Mouse (Mus musculus) ES-Bruce4 (cell line): ENCODE data around the gene Kifc1. TPM values are rescaled to one million over a fixed set of nuclear protein-coding genes. Genes with fewer than 3 reads are reported as not detected.
A peak's percentile ranks its signal among the peaks of the same experiment; 100 is the strongest.
"Not testable (repeated sequence)": the region's sequence is repeated elsewhere in the genome, so short reads cannot be mapped to it uniquely, and the experiment has no call there.

Experiments used
- H3K27ac ChIP-seq: 2 replicates; pipeline ENCODE4 v1.5.1; 2012; ENCODE audit warnings: low read length, inconsistent platforms; ENCODE audit not compliant: insufficient read depth
- H3K27me3 ChIP-seq: 2 replicates; pipeline ENCODE4 v1.6.1; 2012; ENCODE audit warnings: mild to moderate bottlenecking, low read length, inconsistent platforms; ENCODE audit not compliant: control insufficient read depth, poor library complexity, insufficient read depth, severe bottlenecking
- H3K36me3 ChIP-seq: 2 replicates; pipeline ENCODE4 v1.6.1; 2012; ENCODE audit warnings: inconsistent platforms, mild to moderate bottlenecking, low read length, moderate library complexity; ENCODE audit not compliant: control insufficient read depth, poor library complexity, insufficient read depth, severe bottlenecking
- H3K4me1 ChIP-seq: one replicate; pipeline ENCODE4 v1.8.1; 2011; ENCODE audit warnings: low read length; ENCODE audit not compliant: control insufficient read depth, insufficient read depth
- H3K4me3 ChIP-seq: 2 replicates; pipeline ENCODE4 v1.5.1; 2011; ENCODE audit warnings: low read depth, mild to moderate bottlenecking, low read length
- H3K9ac ChIP-seq: 2 replicates; pipeline ENCODE4 v1.6.1; 2012; ENCODE audit warnings: low read depth, mild to moderate bottlenecking, inconsistent platforms; ENCODE audit not compliant: poor library complexity, severe bottlenecking
- H3K9me3 ChIP-seq: replicated peaks from 2 replicates; pipeline ENCODE4 v1.6.1; 2012; ENCODE audit warnings: mild to moderate bottlenecking, low read length, inconsistent platforms; ENCODE audit not compliant: control insufficient read depth, poor library complexity, insufficient read depth, severe bottlenecking
- CTCF ChIP-seq: IDR thresholded peaks from one replicate; pipeline ENCODE4 v1.8.1; 2011; ENCODE audit warnings: low read depth, low read length
- EP300 ChIP-seq: IDR thresholded peaks from 2 replicates; pipeline ENCODE4 v1.6.1; 2011; ENCODE audit warnings: low read depth, low read length; ENCODE audit not compliant: insufficient read depth
- POLR2A ChIP-seq: IDR thresholded peaks from one replicate; pipeline ENCODE4 v1.8.1; 2011; ENCODE audit warnings: low read length; ENCODE audit not compliant: insufficient read depth
- polyA plus RNA-seq: library from polyadenylated mRNA; stranded (reverse); fragments of >200 nt; gene quantifications from 2 replicates; pipeline ENCODE4 v1.2.4, GENCODE M21; 2011; ENCODE audit warnings: low read depth; ENCODE audit not compliant: missing spikeins, insufficient read depth, insufficient read length

The Kifc1 gene
- polyA plus RNA-seq, 1 experiment = 155 TPM

DNA sequence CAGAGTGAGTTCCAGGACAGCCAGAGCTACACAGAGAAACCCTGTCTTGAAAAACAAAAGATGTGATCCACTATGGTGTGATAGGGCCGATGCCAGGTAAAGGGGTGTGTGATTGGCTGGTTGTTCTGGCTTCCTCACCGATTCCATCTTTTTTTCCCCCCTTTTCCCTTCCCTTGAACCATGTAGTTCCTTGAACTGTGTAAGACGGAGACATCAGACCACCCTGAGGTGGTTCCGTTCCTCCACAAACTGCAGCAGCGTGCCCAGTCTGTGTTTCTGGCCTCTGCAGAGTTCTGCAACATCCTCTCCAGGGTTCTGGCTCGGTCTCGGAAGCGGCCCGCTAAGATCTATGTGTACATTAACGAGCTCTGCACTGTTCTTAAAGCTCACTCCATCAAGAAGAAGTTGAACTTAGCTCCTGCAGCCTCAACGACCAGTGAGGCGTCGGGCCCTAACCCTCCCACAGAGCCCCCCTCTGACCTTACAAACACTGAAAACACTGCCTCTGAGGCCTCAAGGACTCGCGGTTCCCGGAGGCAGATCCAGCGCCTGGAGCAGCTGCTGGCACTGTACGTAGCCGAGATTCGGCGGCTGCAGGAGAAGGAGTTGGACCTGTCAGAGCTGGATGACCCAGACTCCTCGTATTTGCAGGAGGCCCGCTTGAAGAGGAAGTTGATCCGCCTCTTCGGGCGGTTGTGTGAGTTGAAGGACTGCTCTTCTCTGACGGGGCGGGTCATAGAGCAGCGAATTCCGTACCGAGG, 20.8 kb upstream of the Kifc1 start:
- Histone ChIP-seq H3K36me3 (peaks cover 29% of the 10 kb centered on the region), H3K9me3 (no peaks in the 10 kb centered on the region), H3K27ac (peak overlapping the region; percentile 44), H3K4me1 (peaks cover 3% of the 10 kb centered on the region), H3K4me3 (peak overlapping the region; percentile 26), H3K9ac (peak overlapping the region; percentile 22), H3K27me3 (no peaks in the 10 kb centered on the region)
- TF ChIP-seq CTCF (no peak), POLR2A (no peak), EP300 (no peak)

DNA sequence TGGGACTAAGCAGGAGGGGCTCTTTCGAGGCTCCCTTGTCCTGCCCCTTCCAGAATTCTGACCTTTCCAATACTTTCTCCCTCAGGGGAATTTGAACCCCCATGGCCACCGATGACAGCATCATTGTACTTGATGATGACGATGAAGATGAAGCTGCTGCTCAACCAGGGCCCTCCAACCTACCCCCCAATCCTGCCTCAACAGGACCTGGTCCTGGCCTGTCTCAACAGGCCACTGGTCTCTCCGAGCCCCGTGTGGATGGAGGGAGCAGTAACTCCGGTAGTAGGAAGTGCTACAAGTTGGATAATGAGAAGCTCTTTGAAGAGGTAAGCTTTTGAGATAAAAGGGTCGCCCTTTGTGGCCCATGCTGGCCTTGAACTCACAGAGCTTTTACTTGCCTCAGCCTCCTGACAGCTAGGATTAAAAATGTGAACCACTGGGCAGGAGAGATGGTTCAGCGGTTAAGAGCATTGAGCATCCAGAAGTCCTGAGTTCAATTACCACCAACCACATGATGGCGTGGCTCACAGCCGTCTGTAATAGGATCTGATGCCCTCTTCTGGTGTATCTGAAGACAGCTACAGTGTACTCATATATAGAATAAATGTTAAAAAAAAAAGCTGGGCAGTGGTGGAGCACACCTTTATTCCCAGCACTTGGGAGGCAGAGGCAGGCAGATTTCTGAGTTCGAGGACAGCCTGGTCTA, 20.0 kb upstream of the Kifc1 start:
- H3K27ac ChIP-seq = peak overlapping the region; percentile 54
- peaks cover 3% of the 10 kb centered on the region for H3K4me1 ChIP-seq
- TF ChIP-seq CTCF (peak; percentile 16), POLR2A (no peak), EP300 (no peak)
- H3K27me3 ChIP-seq = no peaks in the 10 kb centered on the region
- peaks cover 29% of the 10 kb centered on the region for H3K36me3 ChIP-seq
- peak overlapping the region; percentile 98 for H3K4me3 ChIP-seq
- H3K9ac ChIP-seq = peak overlapping the region; percentile 89
- H3K9me3 ChIP-seq = no peaks in the 10 kb centered on the region

DNA sequence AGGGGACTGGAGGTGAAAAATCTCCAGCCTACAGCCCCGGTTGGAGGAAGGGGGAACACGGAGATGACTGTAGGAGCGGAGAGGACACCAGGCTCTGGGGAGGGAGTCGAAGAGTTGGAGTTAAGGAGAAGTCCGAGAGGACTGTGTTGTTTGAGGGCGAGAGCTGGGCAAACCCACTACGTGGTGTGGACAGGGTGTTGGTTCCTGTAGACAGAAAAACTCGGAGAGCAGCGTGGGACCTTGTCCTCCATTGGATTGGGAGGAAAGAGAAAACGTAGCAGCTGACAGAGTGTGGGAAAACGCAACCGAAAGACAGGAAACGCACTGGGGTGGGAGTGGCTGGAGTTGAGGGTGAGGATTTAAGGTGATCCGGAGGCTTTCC, 19.4 kb upstream of the Kifc1 start:
- Histone ChIP-seq H3K27ac (peak overlapping the region; percentile 68), H3K4me1 (peaks cover 3% of the 10 kb centered on the region), H3K36me3 (peaks cover 29% of the 10 kb centered on the region), H3K9me3 (no peaks in the 10 kb centered on the region), H3K27me3 (no peaks in the 10 kb centered on the region), H3K9ac (peak overlapping the region; percentile 89), H3K4me3 (peak overlapping the region; percentile 98)
- TF ChIP-seq POLR2A (no peak), EP300 (no peak), CTCF (no peak)

DNA sequence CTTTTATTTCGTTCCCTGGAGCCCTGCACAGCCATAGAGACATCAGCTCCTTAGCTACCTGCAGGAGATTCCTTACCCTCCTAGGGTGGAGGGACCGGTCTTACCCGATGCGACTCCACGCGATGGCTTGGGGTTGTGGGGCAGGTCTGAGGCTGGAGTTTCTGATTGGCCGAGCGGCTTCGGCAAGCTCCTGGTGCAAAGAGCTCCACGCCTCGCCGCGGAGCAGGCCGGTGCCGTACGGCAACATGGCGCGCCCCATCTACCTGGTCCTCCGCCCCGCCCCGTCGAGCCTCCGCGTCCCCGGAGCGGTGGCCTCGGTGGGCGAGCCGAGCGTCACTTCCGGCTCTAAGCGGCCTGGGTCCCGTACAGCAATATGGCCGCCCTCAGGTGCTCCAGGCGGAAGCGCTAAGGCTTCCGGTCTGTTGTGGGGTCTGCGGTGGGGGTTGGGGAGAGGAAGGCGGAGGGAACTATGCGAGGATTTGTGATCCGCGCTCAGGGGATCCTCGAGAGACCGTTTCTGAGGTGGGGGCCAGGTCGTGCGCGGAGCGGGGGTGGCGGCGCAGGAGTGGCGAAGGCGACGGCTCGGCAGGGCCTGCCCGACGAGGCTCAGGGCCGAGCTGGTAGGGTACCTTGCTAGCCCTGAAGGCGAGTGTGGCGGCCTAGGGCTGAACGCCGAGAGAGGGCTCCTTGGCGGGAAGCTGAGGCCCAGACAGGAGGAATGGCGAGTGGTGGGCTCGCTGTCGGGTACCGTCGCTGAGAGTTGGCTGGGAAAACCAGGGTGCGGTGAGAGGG, 18.8 kb upstream of the Kifc1 start, which contains the start of gene Daxx:
Gene Daxx (plus strand): TSS at position 338 of the 792 bp plus-strand sequence.
- TF ChIP-seq POLR2A (peak; percentile 86), EP300 (no peak), CTCF (no peak)
- Histone ChIP-seq H3K4me3 (peak within 1 kb of the TSS; percentile 98), H3K9me3 (no peaks in the 10 kb centered on the region), H3K9ac (peak within 1 kb of the TSS; percentile 89), H3K4me1 (peaks cover 3% of the 10 kb centered on the region), H3K27ac (peak within 1 kb of the TSS; percentile 88), H3K36me3 (peaks cover 29% of the 10 kb centered on the region), H3K27me3 (no peaks in the 10 kb centered on the region)

DNA sequence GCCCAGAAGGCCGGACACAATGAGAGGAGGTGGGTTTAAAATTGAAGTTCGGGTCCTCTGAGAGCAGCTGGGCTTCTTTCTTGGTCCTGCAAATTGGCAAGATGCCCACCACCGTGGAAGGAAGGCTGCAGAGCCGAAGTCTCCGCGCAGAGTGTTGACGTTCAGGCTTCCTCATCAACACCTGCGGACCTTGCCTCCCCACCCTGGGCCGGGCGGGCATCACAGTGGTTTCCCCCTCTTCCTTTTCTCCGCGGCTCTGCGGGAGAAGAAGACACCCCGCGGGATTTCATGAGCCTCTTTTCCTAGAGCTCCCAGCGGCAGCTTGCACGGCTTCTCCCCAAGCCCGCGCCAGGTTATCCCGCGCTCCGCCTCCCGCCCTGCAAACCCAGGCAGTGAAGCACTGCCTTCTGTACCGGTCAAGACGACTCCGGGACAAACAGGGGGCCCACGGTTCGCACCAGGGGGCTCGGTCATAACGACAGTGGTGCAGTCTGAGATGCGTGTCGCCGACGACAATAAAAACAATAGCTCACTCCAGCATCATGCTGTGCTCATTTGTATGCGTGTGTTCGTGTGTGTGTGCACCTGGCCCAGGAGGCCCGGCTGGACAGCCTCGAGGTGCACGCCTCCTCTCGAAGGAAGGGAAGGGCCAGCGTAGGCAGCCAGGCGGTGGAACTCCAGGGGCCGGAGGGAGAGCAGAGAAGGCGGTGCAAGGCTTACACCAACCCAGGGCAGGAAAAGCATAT, 18.0 kb upstream of the Kifc1 start:
- Histone ChIP-seq H3K4me1 (peaks cover 3% of the 10 kb centered on the region), H3K9ac (peak overlapping the region; percentile 60), H3K27ac (peak overlapping the region; percentile 88), H3K36me3 (peaks cover 21% of the 10 kb centered on the region), H3K4me3 (peak overlapping the region; percentile 83), H3K27me3 (no peaks in the 10 kb centered on the region), H3K9me3 (no peaks in the 10 kb centered on the region)
- TF ChIP-seq EP300 (0 out of 2 replicates have a peak, but pooled peaks have one; percentile 23), CTCF (no peak)

DNA sequence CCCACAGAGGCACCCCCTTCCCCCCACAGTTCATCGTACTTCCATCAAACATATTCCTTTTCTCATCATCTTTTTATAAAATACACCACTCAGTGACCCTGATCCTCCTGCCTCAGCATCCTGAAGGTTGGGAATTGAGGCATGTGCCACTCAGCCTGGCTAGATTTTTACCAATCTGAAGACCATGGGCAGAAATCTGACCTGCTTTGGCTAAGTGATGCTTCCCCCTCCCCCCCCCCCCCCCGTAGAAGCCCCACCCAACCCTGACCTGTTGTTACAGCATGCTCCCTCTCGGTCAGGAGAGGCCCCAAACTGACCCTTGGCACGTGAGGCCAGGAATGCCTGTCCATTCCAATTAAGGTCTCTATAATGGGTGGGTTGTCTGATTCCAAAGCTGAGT, 14.4 kb upstream of the Kifc1 start, which contains the start of gene Platr17:
Gene Platr17 (plus strand): TSS at position 301 of the 400 bp plus-strand sequence.
- not testable (repeated sequence) for H3K9me3 ChIP-seq, H3K36me3 ChIP-seq, H3K27me3 ChIP-seq, H3K4me1 ChIP-seq
- peak within 1 kb of the TSS; percentile 65 for H3K4me3 ChIP-seq
- H3K27ac ChIP-seq = peak within 1 kb of the TSS; percentile 92
- peak within 1 kb of the TSS; percentile 78 for H3K9ac ChIP-seq

DNA sequence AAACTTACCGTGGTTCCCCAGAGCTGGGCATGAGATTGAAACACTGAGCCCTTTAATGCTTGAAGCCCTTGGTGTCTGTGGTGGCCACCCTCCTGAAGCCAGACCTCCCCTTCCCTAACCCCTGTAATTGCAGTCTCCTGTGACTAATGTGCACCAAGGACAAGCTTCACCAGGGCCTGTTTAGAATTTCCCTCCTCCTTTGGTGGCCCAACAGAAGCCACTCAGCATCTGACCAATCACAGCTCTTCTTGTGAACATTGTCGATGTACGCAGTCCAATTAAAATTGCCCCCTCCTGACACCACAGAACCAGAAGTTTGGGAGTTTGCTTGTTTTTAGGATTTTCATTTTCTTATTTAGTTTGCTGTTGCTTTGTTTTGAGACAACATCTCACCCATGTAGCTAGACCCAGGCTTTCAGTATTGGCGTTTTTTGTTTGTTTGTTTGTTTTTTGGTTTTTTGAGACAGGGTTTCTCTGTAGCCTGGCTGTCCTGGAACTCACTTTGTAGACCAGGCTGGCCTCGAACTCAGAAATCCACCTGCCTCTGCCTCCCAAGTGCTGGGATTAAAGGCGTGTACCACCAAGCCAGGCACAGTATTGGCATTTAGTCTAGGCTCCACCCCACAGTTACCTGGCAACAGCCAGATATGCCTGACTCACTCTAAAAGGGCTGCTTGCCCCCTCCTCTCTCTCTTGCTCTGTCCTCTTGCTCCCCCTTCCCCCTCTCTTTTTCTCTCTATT, 13.6 kb upstream of the Kifc1 start:
- H3K4me3 ChIP-seq = peak overlapping the region; percentile 16; the same call in 1 of the 2 replicates
- peaks cover 10% of the 10 kb centered on the region for H3K4me1 ChIP-seq
- not testable (repeated sequence) for H3K27me3 ChIP-seq, H3K9me3 ChIP-seq, H3K36me3 ChIP-seq
- peak overlapping the region; percentile 92 for H3K27ac ChIP-seq
- H3K9ac ChIP-seq = peak overlapping the region; percentile 58
